Mouse (Mus musculus): Measurements from ENCODE around the gene Slc31a1. TPM values are rescaled to one million over a fixed set of nuclear protein-coding genes. Genes with fewer than 3 reads are reported as not detected.

The Slc31a1 gene
- polyA plus RNA-seq, 1 experiment from 2014 or later, result 48.3 TPM

- Histone ChIP-seq H3K36me3 (ENCODE audit: insufficient read depth, low read length) (no peaks in the 10 kb centered on the region), H3K9me3 (replicated peaks; ENCODE audit: low read length) (no peaks in the 10 kb centered on the region), H3K4me3 (replicated peaks; ENCODE audit: low read depth, low read length) (no peak overlapping the region), H3K9ac (ENCODE audit: low read depth, low read length) (no peak overlapping the region), H3K4me2 (ENCODE audit: low read length) (no peak overlapping the region), H3K27ac (no peak overlapping the region), H3K27me3 (ENCODE audit: insufficient read depth, low read length) (no peaks in the 10 kb centered on the region), H3K4me1 (replicated peaks; ENCODE audit: insufficient read depth, low read length) (no peaks in the 10 kb centered on the region)
- ATAC-seq (replicated peaks; ENCODE audit: low FRiP score, low read depth), result no peak
- TF ChIP-seq CTCF (IDR thresholded peaks at IDR 0.05; ENCODE audit: low read depth), result no peak
- no peak for DNase-seq (ENCODE audit: low spot score)
- 72% methylated on average over 6 of the region's 6 CpGs for WGBS
These were observed 7.1 kb downstream of the Slc31a1 start for GRCm38 (mm10) chr4:62367586-62367985.

- Histone ChIP-seq H3K4me1 (replicated peaks; ENCODE audit: insufficient read depth, low read length) (0 out of 2 replicates have a peak, but pooled peaks cover 4% of the 10 kb centered on the region), H3K9ac (ENCODE audit: low read depth, low read length) (no peak overlapping the region), H3K27me3 (ENCODE audit: insufficient read depth, low read length) (no peaks in the 10 kb centered on the region), H3K9me3 (replicated peaks; ENCODE audit: low read length) (no peaks in the 10 kb centered on the region), H3K27ac (no peak overlapping the region), H3K4me3 (replicated peaks; ENCODE audit: low read depth, low read length) (no peak overlapping the region), H3K36me3 (ENCODE audit: insufficient read depth, low read length) (no peaks in the 10 kb centered on the region), H3K4me2 (ENCODE audit: low read length) (no peak overlapping the region)
- ATAC-seq (replicated peaks; ENCODE audit: low FRiP score, low read depth) (no peak), DNase-seq (ENCODE audit: low spot score) (no peak)
- TF ChIP-seq CTCF (IDR thresholded peaks at IDR 0.05; ENCODE audit: low read depth), result no peak
- 85% methylated on average over 3 of the region's 3 CpGs for WGBS
These were observed 8.6 kb downstream of the Slc31a1 start for GRCm38 (mm10) chr4:62369091-62369490.

- Histone ChIP-seq H3K9me3 (replicated peaks; ENCODE audit: low read length) (no peaks in the 10 kb centered on the region), H3K27me3 (ENCODE audit: insufficient read depth, low read length) (no peaks in the 10 kb centered on the region), H3K4me1 (replicated peaks; ENCODE audit: insufficient read depth, low read length) (0 out of 2 replicates have a peak, but pooled peaks cover 4% of the 10 kb centered on the region), H3K9ac (ENCODE audit: low read depth, low read length) (no peak overlapping the region), H3K36me3 (ENCODE audit: insufficient read depth, low read length) (no peaks in the 10 kb centered on the region), H3K4me3 (replicated peaks; ENCODE audit: low read depth, low read length) (no peak overlapping the region), H3K27ac (no peak overlapping the region), H3K4me2 (ENCODE audit: low read length) (no peak overlapping the region)
- ATAC-seq (replicated peaks; ENCODE audit: low FRiP score, low read depth) (no peak), DNase-seq (ENCODE audit: low spot score) (no peak)
- WGBS, result 50% methylated on average over 1 of the region's 1 CpGs
- no peak for TF ChIP-seq CTCF (IDR thresholded peaks at IDR 0.05; ENCODE audit: low read depth)
These were observed 11.9 kb downstream of the Slc31a1 start for GRCm38 (mm10) chr4:62372410-62372809.

- ATAC-seq (replicated peaks; ENCODE audit: low FRiP score, low read depth) (no peak), DNase-seq (ENCODE audit: low spot score) (no peak)
- Histone ChIP-seq H3K9me3 (replicated peaks; ENCODE audit: low read length) (no peaks in the 10 kb centered on the region), H3K4me1 (replicated peaks; ENCODE audit: insufficient read depth, low read length) (0 out of 2 replicates have a peak, but pooled peaks cover 4% of the 10 kb centered on the region), H3K27ac (no peak overlapping the region), H3K9ac (ENCODE audit: low read depth, low read length) (no peak overlapping the region), H3K4me3 (replicated peaks; ENCODE audit: low read depth, low read length) (no peak overlapping the region), H3K36me3 (ENCODE audit: insufficient read depth, low read length) (no peaks in the 10 kb centered on the region), H3K4me2 (ENCODE audit: low read length) (no peak overlapping the region), H3K27me3 (ENCODE audit: insufficient read depth, low read length) (no peaks in the 10 kb centered on the region)
- 76% methylated on average over 9 of the region's 9 CpGs for WGBS
- no peak for TF ChIP-seq CTCF (IDR thresholded peaks at IDR 0.05; ENCODE audit: low read depth)
These were observed 12.4 kb downstream of the Slc31a1 start for GRCm38 (mm10) chr4:62372818-62373520.

GRCm38 (mm10) chr4:62373668-62374067, 13.1 kb downstream of the Slc31a1 start:
- 0 out of 2 replicates have a peak, but pooled peaks cover 4% of the 10 kb centered on the region for H3K4me1 ChIP-seq (replicated peaks; ENCODE audit: insufficient read depth, low read length)
- no peaks in the 10 kb centered on the region for H3K27me3 ChIP-seq (ENCODE audit: insufficient read depth, low read length)
- no peak overlapping the region for H3K27ac ChIP-seq
- DNase-seq (ENCODE audit: low spot score) (no peak), ATAC-seq (replicated peaks; ENCODE audit: low FRiP score, low read depth) (no peak)
- no peaks in the 10 kb centered on the region for H3K9me3 ChIP-seq (replicated peaks; ENCODE audit: low read length)
- TF ChIP-seq CTCF (IDR thresholded peaks at IDR 0.05; ENCODE audit: low read depth), result no peak
- no peak overlapping the region for H3K4me2 ChIP-seq (ENCODE audit: low read length)
- H3K9ac ChIP-seq (ENCODE audit: low read depth, low read length), result no peak overlapping the region
- H3K36me3 ChIP-seq (ENCODE audit: insufficient read depth, low read length), result no peaks in the 10 kb centered on the region
- no peak overlapping the region for H3K4me3 ChIP-seq (replicated peaks; ENCODE audit: low read depth, low read length)
- WGBS, result 59% methylated on average over 7 of the region's 7 CpGs

- 58% methylated on average over 4 of the region's 4 CpGs for WGBS
- H3K27me3 ChIP-seq (ENCODE audit: insufficient read depth, low read length), result no peaks in the 10 kb centered on the region
- TF ChIP-seq CTCF (IDR thresholded peaks at IDR 0.05; ENCODE audit: low read depth), result no peak
- H3K36me3 ChIP-seq (ENCODE audit: insufficient read depth, low read length), result no peaks in the 10 kb centered on the region
- no peak for ATAC-seq (replicated peaks; ENCODE audit: low FRiP score, low read depth)
- DNase-seq (ENCODE audit: low spot score), result no peak
- H3K4me1 ChIP-seq (replicated peaks; ENCODE audit: insufficient read depth, low read length), result 0 out of 2 replicates have a peak, but pooled peaks cover 4% of the 10 kb centered on the region
- no peak overlapping the region for H3K4me3 ChIP-seq (replicated peaks; ENCODE audit: low read depth, low read length)
- peak overlapping the region; percentile 15; the same call in 1 of the 2 replicates for H3K27ac ChIP-seq
- H3K4me2 ChIP-seq (ENCODE audit: low read length), result no peak overlapping the region
- H3K9ac ChIP-seq (ENCODE audit: low read depth, low read length), result no peak overlapping the region
- H3K9me3 ChIP-seq (replicated peaks; ENCODE audit: low read length), result no peaks in the 10 kb centered on the region
These were observed 13.8 kb downstream of the Slc31a1 start for GRCm38 (mm10) chr4:62374342-62374741.

All from kidney, postnatal 0 days (tissue).